Mouse (Mus musculus) cerebellum, postnatal 10 days (tissue): Measurements from ENCODE around the gene Kcnk6.
"Not testable (repeated sequence)": the region's sequence is repeated elsewhere in the genome, so short reads cannot be mapped to it uniquely, and the experiment has no call there.

Experiments used
- DNase-seq, 2 experiments: peaks; one replicate each; pipeline ENCODE4 v3.0.0; 2021; ENCODE audit warnings: mixed read lengths in 2 of 2

Gene Kcnk6

DNA sequence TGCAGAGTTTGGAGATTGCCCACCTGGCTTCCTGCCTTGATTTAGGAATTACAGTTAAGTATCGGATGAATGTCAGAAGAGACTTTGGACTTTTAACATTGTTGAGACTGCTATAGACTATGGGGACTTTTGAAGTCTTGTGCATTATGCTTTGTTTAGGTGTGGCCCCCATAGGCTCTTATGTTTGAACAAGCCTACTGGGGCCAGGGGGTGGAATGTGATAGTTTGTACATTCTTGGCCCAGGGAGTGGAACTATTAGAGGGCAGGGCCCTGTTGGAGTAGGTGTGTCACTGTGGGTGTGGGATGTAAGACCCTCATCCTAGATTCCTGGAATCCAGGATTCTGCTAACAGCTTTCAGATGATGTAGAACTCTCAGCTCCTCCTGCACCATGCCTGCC, 38.1 kb downstream of the Kcnk6 start:
- DNase-seq, result not testable (repeated sequence)

GRCm38 (mm10) chr7:29181323-29181722, 51.0 kb downstream of the Kcnk6 start:
- DNase-seq, result not testable (repeated sequence)

GRCm38 (mm10) chr7:29180854-29181236, 51.5 kb downstream of the Kcnk6 start:
- DNase-seq, result no peak

DNA sequence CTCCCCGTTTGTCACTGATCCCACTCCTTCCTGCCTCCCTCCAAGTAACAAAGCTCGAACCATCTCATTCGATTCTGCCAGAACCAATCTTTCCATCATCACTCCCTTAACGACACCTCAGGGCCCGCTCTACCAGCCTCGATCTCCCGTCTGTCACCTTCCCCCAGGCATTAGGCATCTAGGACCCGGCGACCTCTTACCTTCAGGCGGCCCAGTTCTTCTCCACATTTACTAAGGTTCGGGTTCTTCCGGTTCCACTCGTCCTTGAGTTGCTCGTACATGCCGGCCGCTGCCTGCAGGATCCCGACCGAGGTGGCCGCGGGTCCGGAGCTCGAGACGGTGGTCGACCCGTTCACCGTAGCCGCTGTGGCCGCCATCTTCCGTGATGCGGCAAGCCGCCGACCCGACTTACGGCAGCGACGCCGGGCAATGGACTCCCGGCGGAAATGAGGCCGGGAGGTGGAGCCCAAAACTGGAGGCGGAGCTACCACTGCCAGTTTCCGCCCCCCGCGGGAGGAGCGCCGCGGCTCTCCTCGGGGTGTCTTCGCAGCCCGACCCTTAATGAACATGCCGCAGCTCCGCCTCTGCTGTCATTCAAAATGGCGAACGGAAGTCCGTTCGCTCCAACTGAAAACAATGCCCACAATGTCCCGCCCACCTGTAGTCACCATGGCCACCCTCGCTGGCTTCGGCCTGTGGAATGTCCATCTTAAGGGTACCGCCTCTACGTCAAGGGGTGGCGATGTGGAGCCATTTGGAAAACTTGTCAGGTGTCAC, 52.0 kb downstream of the Kcnk6 start, which contains the start of gene Psmd8:
Gene Psmd8, minus strand, starts transcription at position 625 of the 777 bp plus-strand sequence.
- peak; percentile 98 to 99 for DNase-seq

DNA sequence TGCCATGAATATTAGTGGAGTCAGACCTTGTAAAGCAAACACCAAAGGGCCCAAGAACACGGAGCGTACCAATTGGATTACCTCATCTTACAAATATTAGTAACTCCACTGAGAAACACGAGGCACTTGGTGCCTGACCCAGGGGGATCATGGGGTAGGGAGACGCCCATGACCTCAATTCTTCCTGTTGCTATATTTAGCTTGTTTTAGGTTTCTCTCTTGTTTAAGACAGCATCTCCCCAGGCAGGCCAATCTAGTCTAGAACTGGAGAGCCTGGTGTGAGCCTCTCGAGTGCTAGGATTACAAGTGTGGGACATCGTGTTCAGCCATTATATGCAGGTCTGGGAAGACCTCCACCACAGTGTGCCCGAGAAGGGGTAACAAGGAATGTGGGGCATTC, 53.0 kb downstream of the Kcnk6 start:
- DNase-seq, result no peak

- DNase-seq, result peak in 1 of 2 experiments; percentile 52
These were observed 54.2 kb downstream of the Kcnk6 start for GRCm38 (mm10) chr7:29178106-29178505.

- no peak for DNase-seq
These were observed 59.8 kb downstream of the Kcnk6 start for GRCm38 (mm10) chr7:29172390-29173016.
